Mouse (Mus musculus): ENCODE measurements around the gene Pmepa1. TPM values are rescaled to one million over a fixed set of nuclear protein-coding genes. Genes with fewer than 3 reads are reported as not detected.

Pmepa1 gene
- polyA plus RNA-seq, 1 experiment from 2014 or later: 1.2 TPM

- Histone ChIP-seq H3K27ac (ENCODE audit: low read depth, low read length) (no peak overlapping the region), H3K9ac (ENCODE audit: low read depth, low read length) (no peak overlapping the region), H3K4me2 (no peak overlapping the region), H3K27me3 (replicated peaks; ENCODE audit: control insufficient read depth, insufficient read depth, low read length) (peaks cover 70% of the 10 kb centered on the region), H3K4me1 (replicated peaks; ENCODE audit: control insufficient read depth, insufficient read depth, low read length) (no peaks in the 10 kb centered on the region), H3K36me3 (ENCODE audit: control insufficient read depth, insufficient read depth, low read length) (no peaks in the 10 kb centered on the region), H3K4me3 (ENCODE audit: low read depth, low read length) (no peak overlapping the region), H3K9me3 (ENCODE audit: control insufficient read depth, low read length) (no peaks in the 10 kb centered on the region)
- no peak for ATAC-seq (replicated peaks; ENCODE audit: low FRiP score)
- DNase-seq (ENCODE audit: low spot score): no peak
- WGBS: 64% methylated on average over 11 of the region's 11 CpGs
These were observed 3.9 kb downstream of the Pmepa1 start for GRCm38 (mm10) chr2:173272354-173272900.

DNA sequence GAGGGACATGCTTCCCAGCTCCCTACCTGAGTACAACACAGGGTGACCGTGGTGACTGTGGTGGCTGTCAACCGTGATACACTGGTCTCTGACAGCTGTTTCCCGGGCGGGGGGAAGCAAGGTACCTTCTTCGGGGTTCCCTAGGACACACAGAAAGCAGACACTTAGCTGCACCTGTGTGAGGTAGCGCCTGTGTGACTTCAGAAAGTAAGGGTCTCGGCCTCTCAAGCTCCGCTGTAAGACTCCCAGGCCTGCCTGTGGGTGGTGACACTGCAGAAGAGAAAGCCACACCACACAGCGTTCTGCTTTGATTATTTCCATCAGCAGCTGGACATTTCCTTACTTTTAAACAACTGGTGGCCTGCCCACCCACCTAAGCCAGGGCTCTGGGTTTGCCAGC lies 4.8 kb downstream of the Pmepa1 start:
- H3K4me3 ChIP-seq (ENCODE audit: low read depth, low read length): no peak overlapping the region
- DNase-seq (ENCODE audit: low spot score) (no peak), ATAC-seq (replicated peaks; ENCODE audit: low FRiP score) (no peak)
- H3K27ac ChIP-seq (ENCODE audit: low read depth, low read length): no peak overlapping the region
- no peaks in the 10 kb centered on the region for H3K4me1 ChIP-seq (replicated peaks; ENCODE audit: control insufficient read depth, insufficient read depth, low read length)
- no peaks in the 10 kb centered on the region for H3K9me3 ChIP-seq (ENCODE audit: control insufficient read depth, low read length)
- H3K4me2 ChIP-seq: no peak overlapping the region
- 71% methylated on average over 9 of the region's 9 CpGs for WGBS
- H3K36me3 ChIP-seq (ENCODE audit: control insufficient read depth, insufficient read depth, low read length): no peaks in the 10 kb centered on the region
- no peak overlapping the region for H3K9ac ChIP-seq (ENCODE audit: low read depth, low read length)
- H3K27me3 ChIP-seq (replicated peaks; ENCODE audit: control insufficient read depth, insufficient read depth, low read length): peaks cover 61% of the 10 kb centered on the region

DNA sequence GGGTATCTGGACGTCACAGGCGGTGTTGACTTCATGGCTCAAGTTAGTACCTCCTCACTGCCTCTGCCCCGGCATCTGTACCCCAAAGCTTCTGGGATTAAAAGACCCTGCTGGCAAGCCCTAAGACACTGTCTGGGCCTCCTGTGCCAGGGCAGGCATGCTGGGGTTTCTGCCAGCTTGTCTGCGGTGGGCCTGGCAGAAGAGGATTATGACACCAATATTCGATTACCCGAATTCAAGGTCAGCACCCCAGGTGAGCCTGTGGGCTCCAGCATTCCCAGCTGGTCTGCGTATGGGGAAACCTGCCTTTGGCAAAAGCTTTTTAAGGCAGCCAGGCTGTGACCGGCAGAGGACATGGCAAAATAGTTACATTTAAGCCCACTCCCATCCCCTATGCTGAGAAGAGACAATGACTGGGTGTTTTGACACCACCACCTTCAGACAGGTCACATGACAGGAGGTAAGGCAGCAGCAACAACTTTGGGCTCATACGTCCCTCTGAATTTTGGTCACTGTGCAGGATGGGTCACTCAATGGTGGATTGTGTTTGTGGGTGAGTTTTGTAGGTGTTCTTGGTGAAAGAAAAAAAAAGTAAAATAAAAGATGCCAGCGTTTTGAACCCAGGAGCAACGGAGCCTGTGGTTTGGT lies 5.6 kb downstream of the Pmepa1 start:
- no peaks in the 10 kb centered on the region for H3K4me1 ChIP-seq (replicated peaks; ENCODE audit: control insufficient read depth, insufficient read depth, low read length)
- no peak overlapping the region for H3K9ac ChIP-seq (ENCODE audit: low read depth, low read length)
- no peaks in the 10 kb centered on the region for H3K9me3 ChIP-seq (ENCODE audit: control insufficient read depth, low read length)
- no peak overlapping the region for H3K4me3 ChIP-seq (ENCODE audit: low read depth, low read length)
- H3K36me3 ChIP-seq (ENCODE audit: control insufficient read depth, insufficient read depth, low read length): no peaks in the 10 kb centered on the region
- peaks cover 53% of the 10 kb centered on the region for H3K27me3 ChIP-seq (replicated peaks; ENCODE audit: control insufficient read depth, insufficient read depth, low read length)
- DNase-seq (ENCODE audit: low spot score) (no peak), ATAC-seq (replicated peaks; ENCODE audit: low FRiP score) (no peak)
- H3K27ac ChIP-seq (ENCODE audit: low read depth, low read length): no peak overlapping the region
- 68% methylated on average over 11 of the region's 11 CpGs for WGBS
- no peak overlapping the region for H3K4me2 ChIP-seq

DNA sequence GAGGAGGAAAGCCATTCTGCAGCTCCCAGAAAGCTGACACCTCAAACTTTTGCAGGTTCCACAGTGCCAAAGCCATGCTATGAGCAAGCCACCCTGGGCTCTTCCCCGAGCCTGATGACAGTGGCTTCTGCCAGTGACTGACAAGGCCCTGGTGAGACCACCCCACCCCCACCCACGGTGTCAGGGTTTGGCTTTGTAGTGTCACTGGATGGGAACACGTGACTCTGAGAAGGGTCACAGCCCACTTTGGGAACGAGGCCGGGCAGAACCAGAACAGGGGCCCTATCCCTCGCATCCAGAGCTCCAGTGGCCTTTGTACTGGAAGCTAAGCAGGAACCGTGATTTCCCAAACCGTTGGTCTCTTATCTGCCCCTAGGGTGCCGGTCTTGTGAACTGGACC lies 6.1 kb downstream of the Pmepa1 start:
- DNase-seq (ENCODE audit: low spot score): no peak
- WGBS: 42% methylated on average over 9 of the region's 9 CpGs
- no peak overlapping the region for H3K4me3 ChIP-seq (ENCODE audit: low read depth, low read length)
- H3K4me2 ChIP-seq: no peak overlapping the region
- no peak overlapping the region for H3K27ac ChIP-seq (ENCODE audit: low read depth, low read length)
- no peak overlapping the region for H3K9ac ChIP-seq (ENCODE audit: low read depth, low read length)
- H3K27me3 ChIP-seq (replicated peaks; ENCODE audit: control insufficient read depth, insufficient read depth, low read length): peaks cover 51% of the 10 kb centered on the region
- no peak for ATAC-seq (replicated peaks; ENCODE audit: low FRiP score)
- no peaks in the 10 kb centered on the region for H3K36me3 ChIP-seq (ENCODE audit: control insufficient read depth, insufficient read depth, low read length)
- no peaks in the 10 kb centered on the region for H3K4me1 ChIP-seq (replicated peaks; ENCODE audit: control insufficient read depth, insufficient read depth, low read length)
- no peaks in the 10 kb centered on the region for H3K9me3 ChIP-seq (ENCODE audit: control insufficient read depth, low read length)

DNA sequence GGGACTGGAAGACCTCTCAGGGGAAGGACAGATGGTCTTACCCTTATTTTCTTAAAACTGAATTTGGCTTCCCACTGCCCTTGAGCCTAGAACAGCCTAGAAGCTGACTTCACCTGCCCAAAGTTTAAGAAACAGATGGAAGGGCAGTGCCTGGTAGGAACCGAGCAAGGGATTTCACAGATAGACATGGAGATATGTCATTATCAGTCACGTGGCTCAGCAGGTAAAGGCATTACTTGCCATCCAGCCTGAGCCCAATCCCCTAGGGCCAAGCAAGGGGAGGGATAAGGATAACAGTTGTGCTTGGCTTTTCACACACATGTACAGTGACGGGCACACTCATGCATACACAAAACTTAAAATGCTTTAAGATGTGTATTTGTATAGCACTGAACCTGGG lies 8.8 kb downstream of the Pmepa1 start:
- H3K4me2 ChIP-seq: no peak overlapping the region
- no peak for ATAC-seq (replicated peaks; ENCODE audit: low FRiP score)
- H3K4me1 ChIP-seq (replicated peaks; ENCODE audit: control insufficient read depth, insufficient read depth, low read length): no peaks in the 10 kb centered on the region
- no peak overlapping the region for H3K9ac ChIP-seq (ENCODE audit: low read depth, low read length)
- H3K9me3 ChIP-seq (ENCODE audit: control insufficient read depth, low read length): no peaks in the 10 kb centered on the region
- no peaks in the 10 kb centered on the region for H3K36me3 ChIP-seq (ENCODE audit: control insufficient read depth, insufficient read depth, low read length)
- no peak for DNase-seq (ENCODE audit: low spot score)
- no peak overlapping the region for H3K27ac ChIP-seq (ENCODE audit: low read depth, low read length)
- H3K27me3 ChIP-seq (replicated peaks; ENCODE audit: control insufficient read depth, insufficient read depth, low read length): peaks cover 25% of the 10 kb centered on the region
- no peak overlapping the region for H3K4me3 ChIP-seq (ENCODE audit: low read depth, low read length)
- 63% methylated on average over 3 of the region's 3 CpGs for WGBS

DNA sequence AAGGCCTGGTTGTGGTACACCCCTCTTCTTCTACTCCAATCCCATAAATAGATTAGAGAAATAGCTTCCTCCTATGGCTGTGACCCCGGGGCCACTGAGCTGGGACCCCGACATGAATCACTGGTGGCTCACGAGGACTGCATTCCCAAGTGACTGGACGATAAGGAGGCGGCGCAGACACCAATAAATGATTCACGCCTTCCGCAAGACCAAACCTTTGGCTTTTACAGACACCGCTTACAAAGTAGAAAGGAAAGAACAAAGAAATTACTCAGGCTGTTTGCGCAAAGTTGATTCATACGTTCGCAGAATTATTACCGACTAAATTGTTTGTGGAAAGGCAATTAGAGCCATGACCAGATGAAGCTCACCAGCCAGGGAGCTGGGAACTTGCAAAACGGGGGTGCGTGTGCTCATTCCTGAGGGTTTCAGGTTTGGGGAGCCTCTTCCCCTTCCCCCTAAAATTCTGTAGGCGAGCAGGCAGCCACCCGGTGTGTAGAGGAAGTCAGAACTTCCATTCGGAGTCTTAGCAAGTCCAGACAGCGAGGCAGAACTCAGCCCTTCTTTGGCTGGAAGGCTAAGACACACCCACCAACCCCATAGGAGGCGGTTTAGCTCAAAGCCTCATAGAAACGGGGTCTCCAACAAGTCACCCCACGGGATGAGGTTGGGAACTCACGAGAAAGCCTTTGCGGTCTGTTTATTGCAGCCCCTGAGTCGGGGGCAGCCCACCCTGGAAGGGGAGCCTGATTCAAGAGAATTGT lies 9.8 kb downstream of the Pmepa1 start:
- Histone ChIP-seq H3K9ac (ENCODE audit: low read depth, low read length) (no peak overlapping the region), H3K27me3 (replicated peaks; ENCODE audit: control insufficient read depth, insufficient read depth, low read length) (peaks cover 15% of the 10 kb centered on the region), H3K4me1 (replicated peaks; ENCODE audit: control insufficient read depth, insufficient read depth, low read length) (no peaks in the 10 kb centered on the region), H3K27ac (ENCODE audit: low read depth, low read length) (no peak overlapping the region), H3K4me3 (ENCODE audit: low read depth, low read length) (no peak overlapping the region), H3K36me3 (ENCODE audit: control insufficient read depth, insufficient read depth, low read length) (no peaks in the 10 kb centered on the region), H3K4me2 (no peak overlapping the region), H3K9me3 (ENCODE audit: control insufficient read depth, low read length) (no peaks in the 10 kb centered on the region)
- ATAC-seq (replicated peaks; ENCODE audit: low FRiP score) (no peak), DNase-seq (ENCODE audit: low spot score) (no peak)
- WGBS: 68% methylated on average over 25 of the region's 25 CpGs

DNA sequence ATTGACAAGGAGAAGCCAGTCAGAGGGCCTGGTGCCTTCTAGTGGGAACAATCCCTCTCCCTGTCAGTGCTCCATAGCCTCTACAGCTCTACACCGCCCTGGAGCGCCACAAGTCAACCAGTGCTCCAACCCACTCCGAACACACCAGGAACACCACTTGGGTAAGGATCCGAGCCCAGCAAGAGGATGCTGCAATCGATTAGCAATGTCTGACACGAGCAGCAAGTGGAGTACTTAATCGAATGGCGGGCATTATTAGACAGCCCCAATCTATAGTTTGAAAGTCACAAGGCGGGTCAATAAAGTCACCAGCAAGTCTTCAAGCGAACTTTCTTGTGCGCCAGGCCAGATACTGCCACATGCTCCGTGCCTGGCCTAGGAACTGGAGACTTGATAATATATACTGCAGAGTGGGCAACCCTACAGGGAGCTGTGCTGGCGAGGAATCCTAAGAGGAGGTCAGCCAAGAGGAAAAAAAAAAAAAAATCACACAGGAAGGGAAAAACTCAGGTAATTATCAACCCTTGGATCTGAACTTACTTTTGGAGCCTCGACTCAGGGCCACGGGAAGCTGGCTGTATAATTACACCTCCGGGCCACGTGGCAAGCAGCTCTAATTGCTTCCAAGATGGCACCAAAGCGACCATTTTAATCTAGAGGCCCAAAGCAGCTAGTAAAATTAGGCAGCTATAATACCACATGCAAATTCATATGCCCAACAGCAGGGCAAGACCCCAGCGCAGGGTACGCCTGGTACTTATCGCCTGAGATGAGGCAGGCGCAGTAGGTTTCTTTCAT lies 10.7 kb downstream of the Pmepa1 start:
- WGBS: 87% methylated on average over 22 of the region's 22 CpGs
- no peak overlapping the region for H3K4me3 ChIP-seq (ENCODE audit: low read depth, low read length)
- no peak overlapping the region for H3K27ac ChIP-seq (ENCODE audit: low read depth, low read length)
- ATAC-seq (replicated peaks; ENCODE audit: low FRiP score) (no peak), DNase-seq (ENCODE audit: low spot score) (no peak)
- H3K27me3 ChIP-seq (replicated peaks; ENCODE audit: control insufficient read depth, insufficient read depth, low read length): peaks cover 9% of the 10 kb centered on the region
- no peaks in the 10 kb centered on the region for H3K36me3 ChIP-seq (ENCODE audit: control insufficient read depth, insufficient read depth, low read length)
- no peak overlapping the region for H3K4me2 ChIP-seq
- H3K9me3 ChIP-seq (ENCODE audit: control insufficient read depth, low read length): no peaks in the 10 kb centered on the region
- no peaks in the 10 kb centered on the region for H3K4me1 ChIP-seq (replicated peaks; ENCODE audit: control insufficient read depth, insufficient read depth, low read length)
- no peak overlapping the region for H3K9ac ChIP-seq (ENCODE audit: low read depth, low read length)

- Histone ChIP-seq H3K9ac (ENCODE audit: low read depth, low read length) (no peak overlapping the region), H3K4me2 (no peak overlapping the region), H3K27me3 (replicated peaks; ENCODE audit: control insufficient read depth, insufficient read depth, low read length) (peaks cover 7% of the 10 kb centered on the region), H3K27ac (ENCODE audit: low read depth, low read length) (no peak overlapping the region), H3K4me1 (replicated peaks; ENCODE audit: control insufficient read depth, insufficient read depth, low read length) (no peaks in the 10 kb centered on the region), H3K36me3 (ENCODE audit: control insufficient read depth, insufficient read depth, low read length) (no peaks in the 10 kb centered on the region), H3K9me3 (ENCODE audit: control insufficient read depth, low read length) (no peaks in the 10 kb centered on the region), H3K4me3 (ENCODE audit: low read depth, low read length) (no peak overlapping the region)
- ATAC-seq (replicated peaks; ENCODE audit: low FRiP score) (no peak), DNase-seq (ENCODE audit: low spot score) (no peak)
- 40% methylated on average over 13 of the region's 13 CpGs for WGBS
These were observed 11.7 kb downstream of the Pmepa1 start for GRCm38 (mm10) chr2:173264467-173265128.
